Mouse (Mus musculus) embryonic facial prominence, embryonic 15.5 days (tissue): Measurements from ENCODE around the gene Dync1li1. TPM values are rescaled to one million over a fixed set of nuclear protein-coding genes. Genes with fewer than 3 reads are reported as not detected.
A peak's percentile ranks its signal among the peaks of the same experiment; 100 is the strongest.
"Not testable (repeated sequence)": the region's sequence is repeated elsewhere in the genome, so short reads cannot be mapped to it uniquely, and the experiment has no call there.

Experiments used
- ATAC-seq: fragments of 200-750 bp; cut with Nextera tagmentation; 2 replicates; pipeline ENCODE4 v1.8.0; 2017; ENCODE audit warnings: low read depth, moderate TSS enrichment; ENCODE audit not compliant: insufficient number of reproducible peaks, low FRiP score, low TSS enrichment
- H3K27ac ChIP-seq: fragments of 300-500 bp; sonication (generic); replicated peaks from 2 replicates; pipeline ENCODE4 v1.5.1; 2015; ENCODE audit warnings: mild to moderate bottlenecking, inconsistent platforms
- H3K27me3 ChIP-seq: fragments of 300-500 bp; sonication (generic); 2 replicates; pipeline ENCODE4 v1.6.1; 2015; ENCODE audit warnings: inconsistent platforms
- H3K36me3 ChIP-seq: fragments of 300-500 bp; sonication (generic); 2 replicates; pipeline ENCODE4 v1.6.1; 2015; ENCODE audit warnings: mild to moderate bottlenecking, inconsistent platforms
- H3K4me1 ChIP-seq: fragments of 300-500 bp; sonication (generic); 2 replicates; pipeline ENCODE4 v1.6.1; 2015; ENCODE audit warnings: inconsistent platforms
- H3K4me2 ChIP-seq: fragments of 300-500 bp; sonication (generic); replicated peaks from 2 replicates; pipeline ENCODE4 v1.6.1; 2015; ENCODE audit warnings: mild to moderate bottlenecking, inconsistent platforms
- H3K4me3 ChIP-seq: fragments of 300-500 bp; sonication (generic); replicated peaks from 2 replicates; pipeline ENCODE4 v1.5.1; 2015; ENCODE audit warnings: mild to moderate bottlenecking, inconsistent platforms
- H3K9ac ChIP-seq: fragments of 300-500 bp; sonication (generic); 2 replicates; pipeline ENCODE4 v1.6.1; 2015; ENCODE audit warnings: inconsistent platforms
- H3K9me3 ChIP-seq: fragments of 300-500 bp; sonication (generic); replicated peaks from 2 replicates; pipeline ENCODE4 v1.6.1; 2016; ENCODE audit warnings: inconsistent platforms
- WGBS: fragments of 180-500 bp; shearing (Covaris S2); methylation state at CpG from one replicate; pipeline ENCODE4 v1.1.7; 2015; 5-methylcytosine and 5-hydroxymethylcytosine counted together
- polyA plus RNA-seq: library from polyadenylated mRNA; unstranded; fragments of >200 nt; fragmentation: Nextera tagmentation; extraction: Ambion mirVana; gene quantifications from 2 replicates; pipeline ENCODE4 v1.2.1, GENCODE M21; 2015

Dync1li1 gene
- polyA plus RNA-seq: 55.8 and 64.7 TPM in 2 replicates

GRCm38 (mm10) chr9:114688252-114688952 is at the start of gene Dync1li1:
Gene Dync1li1, plus strand, starts transcription at chr9:114688790.
- under 1% methylated on average over 57 of the region's 57 CpGs for WGBS
- Histone ChIP-seq H3K4me1 (peaks cover 17% of the 10 kb centered on the region), H3K9ac (peak within 1 kb of the TSS; percentile 81), H3K4me2 (peak within 1 kb of the TSS; percentile 82), H3K9me3 (no peaks in the 10 kb centered on the region), H3K27ac (peak within 1 kb of the TSS; percentile 93), H3K36me3 (peaks cover 16% of the 10 kb centered on the region), H3K27me3 (no peaks in the 10 kb centered on the region), H3K4me3 (peak within 1 kb of the TSS; percentile 99)
- ATAC-seq: peak; percentile 97

DNA sequence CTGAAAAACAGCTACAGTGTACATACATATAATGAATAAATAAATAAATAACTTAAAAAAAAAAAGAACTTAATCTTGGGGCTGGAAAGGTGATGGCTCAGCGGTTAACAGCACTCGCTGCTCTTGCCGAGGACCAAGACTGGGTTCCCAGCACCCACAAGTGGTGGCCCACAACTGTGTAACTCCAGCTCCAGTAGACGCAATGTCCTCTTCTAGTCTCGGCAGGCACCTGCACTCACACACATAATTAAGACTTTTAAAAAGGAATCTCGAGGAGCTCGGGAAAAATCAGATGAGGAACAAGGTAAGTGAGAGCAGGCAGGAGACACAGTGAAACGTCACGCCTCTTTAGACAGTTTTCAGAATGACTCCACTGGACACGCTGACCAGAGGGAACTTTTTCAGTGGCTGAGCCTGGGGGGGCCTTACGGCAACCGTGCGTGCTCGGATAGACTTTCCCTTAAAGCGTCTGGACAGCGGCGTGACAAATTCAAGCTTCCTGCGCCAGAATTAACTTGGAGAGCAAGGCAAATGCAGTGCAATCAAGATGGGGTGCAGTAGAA is 49.3 kb upstream of the Dync1li1 start:
- peak; percentile 5; the same call in 1 of the 2 replicates for ATAC-seq
- Histone ChIP-seq H3K36me3 (no peaks in the 10 kb centered on the region; the same call in 1 of the 2 replicates), H3K27me3 (peaks cover 15% of the 10 kb centered on the region), H3K9ac (peak overlapping the region; percentile 74), H3K4me2 (peak overlapping the region; percentile 82), H3K27ac (peak overlapping the region; percentile 91), H3K4me3 (peak overlapping the region; percentile 96), H3K9me3 (no peaks in the 10 kb centered on the region), H3K4me1 (peaks cover 19% of the 10 kb centered on the region)
- WGBS: 12% methylated on average over 18 of the region's 18 CpGs

DNA sequence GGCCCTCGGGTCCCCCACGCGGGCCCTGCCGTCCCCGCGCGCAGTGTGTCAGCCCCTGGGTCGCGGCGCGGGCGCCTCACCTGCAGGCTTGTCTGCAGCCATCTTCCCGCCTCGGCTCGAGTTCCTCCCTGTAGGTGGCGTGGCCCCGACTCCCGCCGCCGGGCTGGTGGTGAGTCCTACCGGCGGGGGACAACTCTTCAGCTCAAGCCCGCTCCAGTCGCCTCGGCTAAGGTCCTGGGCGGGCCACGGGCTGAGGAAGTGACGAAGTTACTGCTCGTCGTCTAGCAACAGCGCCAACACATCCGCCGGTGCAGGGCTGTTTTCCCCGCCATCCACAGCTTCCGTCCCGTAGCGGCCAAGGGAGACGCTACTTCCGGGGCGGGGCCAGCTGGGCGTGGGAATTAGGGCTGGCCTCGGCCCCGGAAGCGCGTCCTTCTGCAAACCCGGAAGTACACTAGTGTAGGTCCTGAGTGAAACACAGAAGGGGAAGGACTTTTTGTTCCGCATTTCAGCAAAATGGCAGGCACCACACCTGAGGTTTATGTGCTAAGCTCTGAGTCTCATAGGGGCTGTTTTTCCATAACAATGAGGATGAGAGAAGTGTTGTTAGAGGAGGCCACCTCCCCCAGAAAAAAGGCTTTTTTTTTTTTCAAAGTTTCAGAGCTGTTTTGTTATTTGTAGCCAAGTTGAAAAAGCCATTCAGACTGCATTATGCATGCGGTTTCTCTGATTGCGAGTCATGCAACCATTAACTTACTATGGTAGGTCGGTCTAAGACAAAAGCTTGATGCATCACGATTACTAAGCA is 48.5 kb upstream of the Dync1li1 start, which contains the start of gene Cnot10:
TSS of gene Cnot10 (minus strand) at position 346 of the 808 bp plus-strand sequence.
- Histone ChIP-seq H3K4me1 (peaks cover 19% of the 10 kb centered on the region), H3K27me3 (peaks cover 16% of the 10 kb centered on the region), H3K4me2 (peak within 1 kb of the TSS; percentile 82), H3K4me3 (peak within 1 kb of the TSS; percentile 96), H3K27ac (peak within 1 kb of the TSS; percentile 91), H3K9ac (peak within 1 kb of the TSS; percentile 74), H3K36me3 (no peaks in the 10 kb centered on the region; the same call in 1 of the 2 replicates), H3K9me3 (no peaks in the 10 kb centered on the region)
- ATAC-seq: peak; percentile 99
- 4% methylated on average over 51 of the region's 51 CpGs for WGBS

- no peak overlapping the region for H3K4me2 ChIP-seq
- H3K4me3 ChIP-seq: no peak overlapping the region
- 79% methylated on average over 12 of the region's 12 CpGs for WGBS
- ATAC-seq: no peak
- H3K27me3 ChIP-seq: peaks cover 19% of the 10 kb centered on the region
- no peaks in the 10 kb centered on the region for H3K36me3 ChIP-seq
- H3K9ac ChIP-seq: no peak overlapping the region
- H3K27ac ChIP-seq: no peak overlapping the region
- no peaks in the 10 kb centered on the region for H3K4me1 ChIP-seq
- H3K9me3 ChIP-seq: no peaks in the 10 kb centered on the region
These were observed 41.8 kb upstream of the Dync1li1 start for GRCm38 (mm10) chr9:114646556-114647505.

DNA sequence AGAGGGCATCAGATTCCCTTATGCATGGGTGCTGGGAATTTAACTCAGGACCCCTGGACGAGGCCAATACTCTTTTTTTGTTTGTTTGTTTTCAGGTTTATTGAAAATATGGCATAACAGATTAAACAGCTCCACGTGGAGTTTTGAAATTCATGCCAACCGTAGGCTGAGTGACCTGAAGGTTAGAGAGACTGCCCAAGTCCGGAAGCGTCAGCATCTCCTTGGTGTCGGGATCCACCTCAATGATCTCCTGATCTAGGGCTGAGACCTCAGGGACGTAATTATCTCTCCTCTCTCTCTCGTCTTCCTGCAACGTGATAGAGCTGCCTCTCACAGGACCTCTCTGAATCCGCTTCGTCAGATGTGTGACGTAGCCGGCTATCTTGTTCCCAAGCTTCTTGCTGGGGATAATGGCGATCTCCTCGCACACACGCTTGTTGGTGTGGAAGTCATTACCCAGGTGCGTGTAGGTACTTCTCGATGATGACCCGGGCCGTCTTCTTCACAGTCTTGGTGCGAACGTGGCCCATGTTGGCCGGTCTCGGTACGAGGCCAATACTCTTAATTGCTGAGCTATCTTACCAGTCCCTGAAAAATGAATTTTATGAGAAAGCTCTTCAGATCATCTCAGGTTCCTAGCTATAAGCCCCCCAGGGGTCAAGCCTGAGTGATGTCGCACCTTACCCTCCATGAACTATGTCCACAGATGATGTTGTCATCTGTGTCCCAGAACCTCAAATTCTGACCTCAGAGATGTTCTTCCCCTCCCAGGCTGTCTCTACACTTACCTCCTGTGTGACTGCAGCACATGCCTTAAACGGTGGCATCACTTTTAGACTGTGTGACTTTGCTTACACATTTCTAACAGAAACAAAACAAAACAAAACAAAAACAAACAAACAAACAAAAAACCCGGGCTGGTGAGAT is 40.8 kb upstream of the Dync1li1 start:
- H3K9ac ChIP-seq: no peak overlapping the region
- H3K4me2 ChIP-seq: no peak overlapping the region
- no peaks in the 10 kb centered on the region for H3K36me3 ChIP-seq
- H3K9me3 ChIP-seq: no peaks in the 10 kb centered on the region
- no peaks in the 10 kb centered on the region for H3K4me1 ChIP-seq
- 77% methylated on average over 28 of the region's 28 CpGs for WGBS
- no peak overlapping the region for H3K4me3 ChIP-seq
- H3K27me3 ChIP-seq: peaks cover 19% of the 10 kb centered on the region
- no peak overlapping the region for H3K27ac ChIP-seq
- ATAC-seq: no peak

GRCm38 (mm10) chr9:114648472-114648871 is 40.1 kb upstream of the Dync1li1 start:
- 48% methylated on average over 9 of the region's 9 CpGs for WGBS
- not testable (repeated sequence) for ATAC-seq, H3K4me2 ChIP-seq, H3K27ac ChIP-seq, H3K4me3 ChIP-seq, H3K9ac ChIP-seq, H3K4me1 ChIP-seq, H3K36me3 ChIP-seq, H3K9me3 ChIP-seq
- peaks cover 12% of the 10 kb centered on the region for H3K27me3 ChIP-seq

GRCm38 (mm10) chr9:114649371-114649770 is 39.2 kb upstream of the Dync1li1 start:
- H3K27me3 ChIP-seq: peaks cover 3% of the 10 kb centered on the region; the same call in 1 of the 2 replicates
- no peaks in the 10 kb centered on the region for H3K4me1 ChIP-seq
- no peak overlapping the region for H3K4me3 ChIP-seq
- WGBS: 79% methylated on average over 5 of the region's 5 CpGs
- no peak overlapping the region for H3K27ac ChIP-seq
- no peaks in the 10 kb centered on the region for H3K36me3 ChIP-seq
- ATAC-seq: no peak
- no peak overlapping the region for H3K4me2 ChIP-seq
- H3K9ac ChIP-seq: no peak overlapping the region
- no peaks in the 10 kb centered on the region for H3K9me3 ChIP-seq

- WGBS: 47% methylated on average over 21 of the region's 21 CpGs
- no peak overlapping the region for H3K9ac ChIP-seq
- no peaks in the 10 kb centered on the region for H3K36me3 ChIP-seq
These were observed 37.5 kb upstream of the Dync1li1 start for GRCm38 (mm10) chr9:114650938-114651634.

GRCm38 (mm10) chr9:114655356-114655755 is 33.2 kb upstream of the Dync1li1 start:
- ATAC-seq: no peak
- Histone ChIP-seq H3K4me3 (no peak overlapping the region), H3K27ac (no peak overlapping the region), H3K4me1 (no peaks in the 10 kb centered on the region), H3K4me2 (no peak overlapping the region), H3K36me3 (no peaks in the 10 kb centered on the region), H3K9me3 (no peaks in the 10 kb centered on the region), H3K27me3 (no peaks in the 10 kb centered on the region), H3K9ac (no peak overlapping the region)
- WGBS: 89% methylated on average over 4 of the region's 4 CpGs

More at GRCm38 (mm10) chr9:114650938-114651634, 37.5 kb upstream of the Dync1li1 start:
- ATAC-seq: no peak
- no peaks in the 10 kb centered on the region for H3K9me3 ChIP-seq
- no peaks in the 10 kb centered on the region for H3K4me1 ChIP-seq
- no peaks in the 10 kb centered on the region for H3K27me3 ChIP-seq
- H3K27ac ChIP-seq: no peak overlapping the region
- H3K4me3 ChIP-seq: no peak overlapping the region
- H3K4me2 ChIP-seq: 0 out of 2 replicates have a peak overlapping the region, but pooled peaks have one; percentile 12
